ENCODE assay signal across 28 mouse cellular contexts in the genomic region with DNA sequence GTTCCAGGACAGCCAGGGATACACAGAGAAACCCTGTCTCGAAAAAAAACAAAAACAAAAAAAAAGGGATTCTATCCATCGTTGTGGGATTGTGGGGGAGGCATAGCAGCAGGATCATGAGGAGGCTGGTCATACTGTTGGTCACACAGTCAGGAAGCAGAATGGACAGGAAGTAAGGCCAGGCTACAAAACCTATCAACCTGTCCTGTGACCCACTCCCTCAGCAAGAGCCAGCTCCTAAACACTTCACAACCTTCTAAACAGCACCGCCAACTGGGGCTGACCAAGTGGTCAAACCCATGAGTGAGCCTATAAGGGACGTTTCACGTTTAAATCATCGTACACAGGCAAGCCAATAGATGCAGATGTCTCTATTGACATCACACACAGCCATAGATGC.
"Had no signal": no experiment of that assay in that cellular context is flagged by ENCODE, and none has a peak within 500 bp of the region (broad histone marks: within the 10 kb centered on the region; RNA-seq: fewer than 3 reads in every experiment).

No protein-coding gene starts in this region.

- H3K36me3 ChIP-seq: limb, embryonic 10.5 days; limb, embryonic 12.5 days; limb, embryonic 13.5 days; limb, embryonic 15.5 days; liver, embryonic 12.5 days; liver, embryonic 13.5 days; liver, embryonic 15.5 days; lung, embryonic 15.5 days; midbrain, embryonic 10.5 days; midbrain, embryonic 12.5 days; midbrain, embryonic 13.5 days; midbrain, embryonic 15.5 days; neural tube, embryonic 12.5 days had no signal

- DNase-seq: left cerebral cortex, postnatal 4 days; liver; liver, embryonic 13.5 days; liver, postnatal 0 days; lung, adult 18-20 months; lung, adult 2 months; lung, embryonic 14.5 days; lung, postnatal 10 days; lung, postnatal 14 days; lung, postnatal 36 days; lung, postnatal 4 days; midbrain, embryonic 14.5 days had no signal

- H3K4me1 ChIP-seq: limb, embryonic 10.5 days; limb, embryonic 12.5 days; limb, embryonic 13.5 days; liver, embryonic 12.5 days; liver, embryonic 13.5 days; liver, embryonic 15.5 days; lung, embryonic 15.5 days; megakaryocyte, embryonic 14.5 days; midbrain, embryonic 10.5 days; midbrain, embryonic 12.5 days; midbrain, embryonic 13.5 days; midbrain, embryonic 15.5 days; neural tube, embryonic 12.5 days had no signal

- H3K27me3 ChIP-seq: limb, embryonic 12.5 days; limb, embryonic 13.5 days; limb, embryonic 15.5 days; liver, embryonic 12.5 days; liver, embryonic 13.5 days; liver, embryonic 15.5 days; lung, embryonic 15.5 days; midbrain, embryonic 12.5 days; midbrain, embryonic 13.5 days; midbrain, embryonic 15.5 days; neural tube, embryonic 12.5 days had no signal

- H3K4me3 ChIP-seq: limb, embryonic 10.5 days; limb, embryonic 12.5 days; limb, embryonic 13.5 days; limb, embryonic 15.5 days; liver, embryonic 12.5 days; liver, embryonic 13.5 days; liver, embryonic 15.5 days; lung, embryonic 15.5 days; megakaryocyte, embryonic 14.5 days; midbrain, embryonic 10.5 days; midbrain, embryonic 12.5 days; midbrain, embryonic 13.5 days; midbrain, embryonic 15.5 days; myocyte; neural tube, embryonic 12.5 days had no signal

- H3K27ac ChIP-seq: limb, embryonic 10.5 days; limb, embryonic 12.5 days; limb, embryonic 13.5 days; limb, embryonic 15.5 days; liver, embryonic 12.5 days; liver, embryonic 13.5 days; liver, embryonic 14.5 days; liver, embryonic 15.5 days; lung, embryonic 15.5 days; macrophage; midbrain, embryonic 10.5 days; midbrain, embryonic 12.5 days; midbrain, embryonic 13.5 days; midbrain, embryonic 15.5 days; neural tube, embryonic 12.5 days had no signal

- H3K9me3 ChIP-seq: limb, embryonic 10.5 days; limb, embryonic 12.5 days; limb, embryonic 13.5 days; limb, embryonic 15.5 days; liver, embryonic 12.5 days; liver, embryonic 13.5 days; liver, embryonic 15.5 days; lung, embryonic 15.5 days; megakaryocyte, embryonic 14.5 days; midbrain, embryonic 10.5 days; midbrain, embryonic 12.5 days; midbrain, embryonic 13.5 days; midbrain, embryonic 15.5 days; neural tube, embryonic 12.5 days had no signal
